Mouse (Mus musculus) forebrain, embryonic 16.5 days (tissue): Measurements from ENCODE around the gene Slu7. TPM values are rescaled to one million over a fixed set of nuclear protein-coding genes. Genes with fewer than 3 reads are reported as not detected.

Experiments
- ATAC-seq: fragments of 200-750 bp; cut with Nextera tagmentation; 2 replicates; pipeline ENCODE4 v1.8.0; 2017; ENCODE audit warnings: mild to moderate bottlenecking, moderate library complexity
- H3K27ac ChIP-seq: fragments of 300-500 bp; sonication (generic); 2 replicates; pipeline ENCODE4 v1.5.1; 2014; ENCODE audit warnings: low read length, control low read depth
- H3K27me3 ChIP-seq: fragments of 300-500 bp; sonication (generic); replicated peaks from 2 replicates; pipeline ENCODE4 v1.6.1; 2014; ENCODE audit warnings: low read length; ENCODE audit not compliant: control insufficient read depth, insufficient read depth
- H3K36me3 ChIP-seq: fragments of 300-500 bp; sonication (generic); 2 replicates; pipeline ENCODE4 v1.6.1; 2014; ENCODE audit not compliant: control insufficient read depth, insufficient read depth
- H3K4me1 ChIP-seq: fragments of 300-500 bp; sonication (generic); replicated peaks from 2 replicates; pipeline ENCODE4 v1.6.1; 2014; ENCODE audit warnings: low read length; ENCODE audit not compliant: control insufficient read depth, insufficient read depth
- H3K4me2 ChIP-seq: fragments of 300-500 bp; sonication (generic); 2 replicates; pipeline ENCODE4 v1.6.1; 2014; ENCODE audit warnings: mild to moderate bottlenecking, low read length, control low read depth
- H3K4me3 ChIP-seq: fragments of 300-500 bp; sonication (generic); replicated peaks from 2 replicates; pipeline ENCODE4 v1.5.1; 2014; ENCODE audit warnings: mild to moderate bottlenecking, low read length, control low read depth
- H3K9ac ChIP-seq: fragments of 300-500 bp; sonication (generic); replicated peaks from 2 replicates; pipeline ENCODE4 v1.6.1; 2014; ENCODE audit warnings: low read depth, low read length, control low read depth
- H3K9me3 ChIP-seq: fragments of 300-500 bp; sonication (generic); 2 replicates; pipeline ENCODE4 v1.6.1; 2016; ENCODE audit warnings: low read length; ENCODE audit not compliant: control insufficient read depth
- WGBS: fragments of 180-500 bp; shearing (Covaris S2); extraction: QIAGEN DNeasy Blood & Tissue Kit; methylation state at CpG from one replicate; pipeline ENCODE4 v1.1.7; 2014; 5-methylcytosine and 5-hydroxymethylcytosine counted together
- polyA plus RNA-seq: library from polyadenylated mRNA; unstranded; fragments of >200 nt; fragmentation: Nextera tagmentation; extraction: Ambion mirVana; gene quantifications from 2 replicates; pipeline ENCODE4 v1.2.1, GENCODE M21; 2015

Slu7 gene
- polyA plus RNA-seq, 1 experiment from 2014 or later: 76.9 TPM

GRCm38 (mm10) chr11:43449916-43450315 is 16.4 kb downstream of the Slu7 start:
- H3K27me3 ChIP-seq: no peaks in the 10 kb centered on the region
- WGBS: 86% methylated on average over 2 of the region's 2 CpGs
- peaks cover 22% of the 10 kb centered on the region for H3K36me3 ChIP-seq
- H3K27ac ChIP-seq: no peak overlapping the region
- H3K4me1 ChIP-seq: no peaks in the 10 kb centered on the region
- H3K4me3 ChIP-seq: no peak overlapping the region
- H3K9ac ChIP-seq: no peak overlapping the region
- H3K4me2 ChIP-seq: no peak overlapping the region
- no peaks in the 10 kb centered on the region for H3K9me3 ChIP-seq
- no peak for ATAC-seq

- Histone ChIP-seq H3K9ac (no peak overlapping the region), H3K27ac (no peak overlapping the region), H3K27me3 (no peaks in the 10 kb centered on the region), H3K36me3 (peaks cover 8% of the 10 kb centered on the region; the same call in 1 of the 2 replicates), H3K9me3 (no peaks in the 10 kb centered on the region), H3K4me3 (no peak overlapping the region), H3K4me1 (no peaks in the 10 kb centered on the region), H3K4me2 (no peak overlapping the region)
- 75% methylated on average over 4 of the region's 4 CpGs for WGBS
- ATAC-seq: no peak
Observed at GRCm38 (mm10) chr11:43451322-43451721, 17.8 kb downstream of the Slu7 start.

GRCm38 (mm10) chr11:43452266-43452665 is 18.7 kb downstream of the Slu7 start:
- H3K4me1 ChIP-seq: no peaks in the 10 kb centered on the region
- H3K4me2 ChIP-seq: no peak overlapping the region
- H3K27ac ChIP-seq: no peak overlapping the region
- H3K4me3 ChIP-seq: no peak overlapping the region
- H3K9ac ChIP-seq: no peak overlapping the region
- no peak for ATAC-seq
- 81% methylated on average over 2 of the region's 2 CpGs for WGBS
- peaks cover 3% of the 10 kb centered on the region; the same call in 1 of the 2 replicates for H3K36me3 ChIP-seq
- no peaks in the 10 kb centered on the region for H3K9me3 ChIP-seq
- no peaks in the 10 kb centered on the region for H3K27me3 ChIP-seq

- Histone ChIP-seq H3K27me3 (no peaks in the 10 kb centered on the region), H3K4me1 (no peaks in the 10 kb centered on the region)
- WGBS: 95% methylated on average over 25 of the region's 25 CpGs
Observed at GRCm38 (mm10) chr11:43463204-43463603, 29.7 kb downstream of the Slu7 start.

DNA sequence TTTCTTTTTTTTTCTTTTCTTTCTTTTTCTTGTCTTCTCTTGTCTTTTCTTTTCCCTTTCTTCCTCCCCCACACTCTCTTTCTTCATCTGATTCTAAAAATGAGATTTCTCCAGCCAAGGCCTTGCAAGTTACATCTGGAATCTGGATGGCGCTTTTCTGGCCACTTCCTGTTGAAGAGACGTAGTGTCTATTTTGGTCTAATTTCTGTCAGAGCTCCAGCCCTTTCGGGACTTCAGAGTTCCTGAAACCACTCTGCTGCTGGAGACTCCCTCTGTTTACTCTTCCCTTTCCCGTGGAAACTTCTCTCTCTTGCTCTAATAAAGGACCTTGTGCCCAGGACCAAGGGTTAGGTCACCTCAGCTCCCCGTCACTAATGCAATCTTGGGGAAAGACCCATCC is 36.6 kb downstream of the Slu7 start:
- Histone ChIP-seq H3K4me1 (peaks cover 8% of the 10 kb centered on the region), H3K27me3 (no peaks in the 10 kb centered on the region), H3K4me3 (no peak overlapping the region), H3K27ac (no peak overlapping the region), H3K9ac (no peak overlapping the region), H3K4me2 (no peak overlapping the region), H3K9me3 (no peaks in the 10 kb centered on the region), H3K36me3 (no peaks in the 10 kb centered on the region)
- WGBS: 76% methylated on average over 5 of the region's 5 CpGs
- ATAC-seq: no peak

More at GRCm38 (mm10) chr11:43463204-43463603, 29.7 kb downstream of the Slu7 start:
- no peak overlapping the region for H3K4me2 ChIP-seq
- no peaks in the 10 kb centered on the region for H3K36me3 ChIP-seq
- no peak overlapping the region for H3K4me3 ChIP-seq
- no peaks in the 10 kb centered on the region for H3K9me3 ChIP-seq
- no peak overlapping the region for H3K27ac ChIP-seq
- ATAC-seq: no peak
- no peak overlapping the region for H3K9ac ChIP-seq

- no peak overlapping the region for H3K9ac ChIP-seq
- 72% methylated on average over 6 of the region's 6 CpGs for WGBS
- no peak for ATAC-seq
- H3K36me3 ChIP-seq: no peaks in the 10 kb centered on the region
- no peak overlapping the region for H3K27ac ChIP-seq
- peaks cover 8% of the 10 kb centered on the region for H3K4me1 ChIP-seq
- no peaks in the 10 kb centered on the region for H3K9me3 ChIP-seq
- no peaks in the 10 kb centered on the region for H3K27me3 ChIP-seq
- no peak overlapping the region for H3K4me2 ChIP-seq
- H3K4me3 ChIP-seq: no peak overlapping the region
Observed at GRCm38 (mm10) chr11:43470881-43471820, 37.6 kb downstream of the Slu7 start.

- no peak overlapping the region for H3K4me3 ChIP-seq
- WGBS: 77% methylated on average over 1 of the region's 1 CpGs
- H3K9me3 ChIP-seq: no peaks in the 10 kb centered on the region
- no peak overlapping the region for H3K4me2 ChIP-seq
- H3K27me3 ChIP-seq: no peaks in the 10 kb centered on the region
- H3K4me1 ChIP-seq: peaks cover 8% of the 10 kb centered on the region
- H3K36me3 ChIP-seq: no peaks in the 10 kb centered on the region
- no peak overlapping the region for H3K9ac ChIP-seq
- no peak for ATAC-seq
- H3K27ac ChIP-seq: no peak overlapping the region
Observed at GRCm38 (mm10) chr11:43473115-43473514, 39.6 kb downstream of the Slu7 start.

GRCm38 (mm10) chr11:43473635-43474224 is 40.2 kb downstream of the Slu7 start:
- no peaks in the 10 kb centered on the region for H3K9me3 ChIP-seq
- H3K27ac ChIP-seq: no peak overlapping the region
- H3K9ac ChIP-seq: peak overlapping the region; percentile 65
- WGBS: 50% methylated on average over 15 of the region's 15 CpGs
- H3K4me2 ChIP-seq: peak overlapping the region; percentile 73
- peak; percentile 65 for ATAC-seq
- peak overlapping the region; percentile 43 for H3K4me3 ChIP-seq
- no peaks in the 10 kb centered on the region for H3K27me3 ChIP-seq
- peaks cover 8% of the 10 kb centered on the region for H3K4me1 ChIP-seq
- no peaks in the 10 kb centered on the region for H3K36me3 ChIP-seq

DNA sequence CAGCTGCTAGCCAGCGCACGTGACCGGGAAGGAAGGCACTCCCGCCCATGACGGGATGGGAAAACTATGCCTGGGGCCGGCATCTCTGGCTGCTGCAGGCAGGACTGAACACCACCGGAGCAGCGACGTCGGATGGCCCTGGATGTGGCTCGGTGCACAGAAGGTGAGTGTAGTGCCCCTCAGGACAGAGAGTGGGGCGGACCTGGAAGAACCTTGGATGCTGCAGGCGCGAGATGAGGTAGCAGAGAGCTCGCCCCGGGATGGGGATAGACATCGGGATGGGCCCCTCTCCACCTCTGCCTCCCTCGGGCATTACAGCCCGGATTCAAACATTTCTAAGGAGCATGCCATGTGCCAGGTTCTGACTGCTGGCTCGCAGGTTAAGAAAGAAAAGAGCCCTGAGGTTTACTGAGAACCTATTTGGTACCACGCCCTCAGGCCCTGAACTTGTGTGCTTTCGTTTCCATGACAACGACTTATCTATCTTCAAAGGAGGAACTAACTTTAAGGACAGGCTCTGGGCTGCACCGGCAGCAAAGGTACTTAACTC is 40.8 kb downstream of the Slu7 start, which contains the start of gene C1qtnf2:
C1qtnf2 (plus strand) TSS at position 52 of the 550 bp plus-strand sequence.
- H3K36me3 ChIP-seq: no peaks in the 10 kb centered on the region
- no peaks in the 10 kb centered on the region for H3K9me3 ChIP-seq
- H3K9ac ChIP-seq: peak within 1 kb of the TSS; percentile 65
- H3K4me1 ChIP-seq: peaks cover 8% of the 10 kb centered on the region
- ATAC-seq: peak; percentile 78
- no peak within 1 kb of the TSS for H3K27ac ChIP-seq
- peak within 1 kb of the TSS; percentile 43 for H3K4me3 ChIP-seq
- peak within 1 kb of the TSS; percentile 73 for H3K4me2 ChIP-seq
- WGBS: 2% methylated on average over 24 of the region's 24 CpGs
- H3K27me3 ChIP-seq: no peaks in the 10 kb centered on the region
